Mouse (Mus musculus): ENCODE data around the gene Ranbp3. TPM values are rescaled to one million over a fixed set of nuclear protein-coding genes. Genes with fewer than 3 reads are reported as not detected.

Gene Ranbp3
- polyA plus RNA-seq, 1 experiment = 191 TPM

DNA sequence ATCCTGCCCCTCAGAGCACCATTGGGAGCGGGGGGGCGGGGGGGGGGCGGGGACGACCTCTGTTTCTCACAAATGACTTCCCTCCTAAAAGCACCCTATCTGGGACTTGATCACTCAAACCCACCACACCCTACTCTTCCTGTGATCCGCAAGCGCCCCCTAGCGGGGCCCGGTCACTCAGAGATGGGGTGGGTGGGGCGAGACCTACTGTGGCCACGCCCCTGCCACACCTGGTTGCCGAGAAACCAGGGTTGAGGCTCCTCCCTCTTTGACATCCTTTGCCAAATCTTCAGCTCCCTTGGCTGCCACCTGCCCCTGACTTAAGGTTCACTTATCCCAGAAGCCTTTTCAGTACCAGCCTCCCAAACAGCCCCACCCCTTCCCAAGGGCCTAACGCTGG lies 85.0 kb downstream of the Ranbp3 start:
- H3K4me1 ChIP-seq (replicated peaks; ENCODE audit: control insufficient read depth, insufficient read depth, low read length) = peaks cover 49% of the 10 kb centered on the region
- no peaks in the 10 kb centered on the region for H3K36me3 ChIP-seq (ENCODE audit: control insufficient read depth, insufficient read depth, low read length)
- WGBS = 10% methylated on average over 12 of the region's 12 CpGs
- H3K27me3 ChIP-seq (ENCODE audit: control insufficient read depth, insufficient read depth, low read length) = no peaks in the 10 kb centered on the region
- peak; percentile 83 for DNase-seq
- H3K27ac ChIP-seq (ENCODE audit: control insufficient read depth, insufficient read depth, low read length) = no peak overlapping the region
- H3K4me3 ChIP-seq (ENCODE audit: control insufficient read depth, insufficient read depth, low read length) = no peak overlapping the region
- TF ChIP-seq POLR2A (IDR thresholded peaks at IDR 0.05; ENCODE audit: control insufficient read depth, extremely low read depth, insufficient read depth, low read length, poor library complexity) (no peak), CTCF (IDR thresholded peaks at IDR 0.05; ENCODE audit: borderline replicate concordance, control insufficient read depth, extremely low read depth, insufficient read depth, low read length, poor library complexity) (peak; percentile 73; the same call in 1 of the 2 replicates)

DNA sequence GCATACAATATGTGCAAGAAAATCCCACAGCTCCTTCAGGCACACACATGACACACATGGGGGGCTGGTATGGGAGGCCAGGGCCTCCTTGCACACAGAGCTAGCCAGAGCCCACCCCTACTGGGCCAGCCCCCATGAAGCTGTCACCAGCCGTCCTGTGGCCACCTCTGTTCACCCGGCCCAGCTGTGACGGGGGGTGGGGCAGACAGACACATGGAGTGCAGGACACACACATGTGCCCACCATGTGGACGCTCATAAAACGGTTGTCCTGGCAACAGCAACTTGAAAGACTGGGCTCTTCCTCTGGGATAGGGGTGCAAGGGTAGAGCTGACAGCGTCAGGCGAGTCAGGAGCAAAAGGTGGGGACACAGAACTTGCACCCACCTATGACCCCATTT lies 86.2 kb downstream of the Ranbp3 start:
- no peaks in the 10 kb centered on the region for H3K36me3 ChIP-seq (ENCODE audit: control insufficient read depth, insufficient read depth, low read length)
- H3K27me3 ChIP-seq (ENCODE audit: control insufficient read depth, insufficient read depth, low read length) = no peaks in the 10 kb centered on the region
- H3K4me3 ChIP-seq (ENCODE audit: control insufficient read depth, insufficient read depth, low read length) = no peak overlapping the region
- 91% methylated on average over 7 of the region's 7 CpGs for WGBS
- no peak overlapping the region for H3K27ac ChIP-seq (ENCODE audit: control insufficient read depth, insufficient read depth, low read length)
- TF ChIP-seq POLR2A (IDR thresholded peaks at IDR 0.05; ENCODE audit: control insufficient read depth, extremely low read depth, insufficient read depth, low read length, poor library complexity) (no peak), CTCF (IDR thresholded peaks at IDR 0.05; ENCODE audit: borderline replicate concordance, control insufficient read depth, extremely low read depth, insufficient read depth, low read length, poor library complexity) (no peak)
- peaks cover 49% of the 10 kb centered on the region for H3K4me1 ChIP-seq (replicated peaks; ENCODE audit: control insufficient read depth, insufficient read depth, low read length)
- no peak for DNase-seq

DNA sequence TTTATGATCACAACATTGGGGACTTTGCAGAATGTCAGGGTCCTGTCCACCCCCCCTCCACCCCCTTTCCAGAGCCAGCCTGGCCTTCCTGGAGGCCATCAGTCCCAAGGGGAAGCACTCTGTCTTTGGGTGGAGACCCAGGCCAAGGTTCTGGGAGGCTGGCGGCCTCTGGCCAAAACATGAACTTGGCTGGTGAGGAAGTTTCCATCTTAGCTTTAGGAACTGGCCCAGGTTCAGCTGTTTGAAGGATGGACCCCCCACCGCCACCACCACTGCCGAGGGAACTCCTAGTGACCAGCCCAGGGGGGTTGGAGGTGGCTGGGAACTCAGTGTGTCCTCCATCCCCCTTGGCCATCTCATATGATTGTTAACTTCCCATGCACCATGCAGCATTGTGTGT lies 88.0 kb downstream of the Ranbp3 start:
- Histone ChIP-seq H3K36me3 (ENCODE audit: control insufficient read depth, insufficient read depth, low read length) (no peaks in the 10 kb centered on the region), H3K27ac (ENCODE audit: control insufficient read depth, insufficient read depth, low read length) (no peak overlapping the region), H3K27me3 (ENCODE audit: control insufficient read depth, insufficient read depth, low read length) (no peaks in the 10 kb centered on the region), H3K4me1 (replicated peaks; ENCODE audit: control insufficient read depth, insufficient read depth, low read length) (peaks cover 46% of the 10 kb centered on the region), H3K4me3 (ENCODE audit: control insufficient read depth, insufficient read depth, low read length) (no peak overlapping the region)
- no peak for DNase-seq
- WGBS = 85% methylated on average over 3 of the region's 3 CpGs
- TF ChIP-seq CTCF (IDR thresholded peaks at IDR 0.05; ENCODE audit: borderline replicate concordance, control insufficient read depth, extremely low read depth, insufficient read depth, low read length, poor library complexity) (no peak), POLR2A (IDR thresholded peaks at IDR 0.05; ENCODE audit: control insufficient read depth, extremely low read depth, insufficient read depth, low read length, poor library complexity) (no peak)

Other genes starting within 250 kb of the Ranbp3 start
- gene Ptprs, start 196.8 kb upstream of the Ranbp3 start, polyA plus RNA-seq (2012; rRNA removed) = 235 and 305 TPM in 2 replicates
- gene Znrf4, start 160.9 kb upstream of the Ranbp3 start, polyA plus RNA-seq (2012; rRNA removed) = 0.67 TPM in 1 of 2 replicates, not detected in the other
- 10.6 and 13.1 TPM in 2 replicates for gene Gm20219, start 118.9 kb upstream of the Ranbp3 start, polyA plus RNA-seq (2012; rRNA removed)
- 196 and 199 TPM in 2 replicates for gene Safb2, start 88.7 kb upstream of the Ranbp3 start, polyA plus RNA-seq (2012; rRNA removed)
- gene Safb, start 88.5 kb upstream of the Ranbp3 start, polyA plus RNA-seq (2012; rRNA removed) = 196 and 222 TPM in 2 replicates
- gene 2410015M20Rik, start 63.5 kb upstream of the Ranbp3 start, polyA plus RNA-seq (2012; rRNA removed) = 117 and 145 TPM in 2 replicates
- gene Rpl36, start 59.9 kb upstream of the Ranbp3 start, polyA plus RNA-seq (2012; rRNA removed) = 3,463 and 3,864 TPM in 2 replicates
- gene Lonp1, start 46.4 kb upstream of the Ranbp3 start, polyA plus RNA-seq (2012; rRNA removed) = 74.5 and 82.6 TPM in 2 replicates
- 0.50 and 0.51 TPM in 2 replicates for gene Catsperd, start 45.2 kb upstream of the Ranbp3 start, polyA plus RNA-seq (2012; rRNA removed)
- gene Ndufa11, start 44.5 kb downstream of the Ranbp3 start, polyA plus RNA-seq (2012; rRNA removed) = 601 and 855 TPM in 2 replicates
- 52.3 and 58.9 TPM in 2 replicates for gene Vmac, start 44.7 kb downstream of the Ranbp3 start, polyA plus RNA-seq (2012; rRNA removed)
- gene Nrtn, start 84.2 kb downstream of the Ranbp3 start, polyA plus RNA-seq (2012; rRNA removed) = 37.6 and 44.4 TPM in 2 replicates
- gene Dus3l, start 91.5 kb downstream of the Ranbp3 start, polyA plus RNA-seq (2012; rRNA removed) = 142 and 157 TPM in 2 replicates
- gene Prr22, start 97.0 kb downstream of the Ranbp3 start, polyA plus RNA-seq (2012; rRNA removed) = 4.1 and 4.5 TPM in 2 replicates
- gene Rfx2, start 157.7 kb downstream of the Ranbp3 start, polyA plus RNA-seq (2012; rRNA removed) = 31.3 and 44.2 TPM in 2 replicates
- 0.11 TPM in 1 of 2 replicates, not detected in the other for gene Acsbg2, start 201.2 kb downstream of the Ranbp3 start, polyA plus RNA-seq (2012; rRNA removed)
- 0.10 and 0.19 TPM in 2 replicates for gene 1700061G19Rik, start 202.2 kb downstream of the Ranbp3 start, polyA plus RNA-seq (2012; rRNA removed)